Mouse (Mus musculus) CH12.LX (cell line): ENCODE measurements around the gene Pxmp4. TPM values are rescaled to one million over a fixed set of nuclear protein-coding genes. Genes with fewer than 3 reads are reported as not detected.

ENCODE experiments used
- DNase-seq: peaks from one replicate; pipeline ENCODE4 v3.0.0-alpha.2; 2013; ENCODE audit errors: extremely low read depth
- H3K27ac ChIP-seq: 2 replicates; pipeline ENCODE4 v1.5.1; 2012; ENCODE audit warnings: low read depth, mild to moderate bottlenecking, control low read depth, moderate library complexity; ENCODE audit not compliant: insufficient read depth
- H3K27me3 ChIP-seq: replicated peaks from 2 replicates; pipeline ENCODE3; 2012; ENCODE audit warnings: inconsistent platforms
- H3K36me3 ChIP-seq, 2 experiments: replicated peaks in 1 of 2; 2 replicates each; pipeline versions ENCODE3 to v1.6.1; 2012; ENCODE audit warnings: inconsistent platforms in 1 of 2, low read length in 1 of 2, mild to moderate bottlenecking in 1 of 2, mixed read lengths in 1 of 2, moderate library complexity in 1 of 2; ENCODE audit not compliant: control insufficient read depth in 1 of 2, insufficient read depth in 1 of 2
- H3K4me1 ChIP-seq, 2 experiments: 2 replicates each; pipeline ENCODE4 v1.6.1; 2012; ENCODE audit warnings: inconsistent platforms in 1 of 2, moderate library complexity in 1 of 2; ENCODE audit not compliant: insufficient read depth in 2 of 2, control insufficient read depth in 1 of 2
- H3K4me2 ChIP-seq: 2 replicates; pipeline ENCODE4 v1.6.1; 2012; ENCODE audit warnings: low read depth, mild to moderate bottlenecking, control low read depth; ENCODE audit not compliant: poor library complexity, insufficient read depth, severe bottlenecking
- H3K4me3 ChIP-seq, 3 experiments: fragments of 150-350 bp in 1 of 3; sonication (generic) in 1 of 3; replicated peaks in 1 of 3; 2 replicates each; pipeline versions ENCODE3 to v1.5.1; 2011 to 2012; ENCODE audit warnings: low read depth in 2 of 3, low read length in 2 of 3, mild to moderate bottlenecking in 2 of 3, moderate library complexity in 2 of 3, control low read depth in 1 of 3, improper control_type of control experiment in 1 of 3, inconsistent platforms in 1 of 3, mixed read lengths in 1 of 3; ENCODE audit not compliant: poor library complexity in 1 of 3
- H3K79me2 ChIP-seq: replicated peaks from 2 replicates; pipeline ENCODE4 v1.6.1; 2012; ENCODE audit warnings: mild to moderate bottlenecking, moderate library complexity; ENCODE audit not compliant: control insufficient read depth, poor library complexity, insufficient read depth, severe bottlenecking; ENCODE audit errors: extremely low read depth
- H3K9ac ChIP-seq: 2 replicates; pipeline ENCODE4 v1.6.1; 2012; ENCODE audit warnings: low read depth, mild to moderate bottlenecking, control low read depth, moderate library complexity; ENCODE audit not compliant: insufficient read depth
- H3K9me3 ChIP-seq: replicated peaks from 2 replicates; pipeline ENCODE3; 2012; ENCODE audit warnings: low read length, inconsistent platforms, mixed read lengths
- BHLHE40 ChIP-seq: IDR thresholded peaks from 2 replicates; pipeline ENCODE4 v1.6.1; 2011; ENCODE audit warnings: mild to moderate bottlenecking, low read depth, low read length, improper control_type of control experiment
- CTCF ChIP-seq, 2 experiments: IDR thresholded peaks in 1 of 2; conservative IDR thresholded peaks in 1 of 2; 2 replicates each; pipeline ENCODE4 v1.5.1; 2011 to 2012; ENCODE audit warnings: low read depth in 2 of 2, low read length in 2 of 2, improper control_type of control experiment in 1 of 2, inconsistent platforms in 1 of 2, mild to moderate bottlenecking in 1 of 2, moderate library complexity in 1 of 2
- E2F4 ChIP-seq: IDR thresholded peaks from 2 replicates; pipeline ENCODE4 v1.6.1; 2011; ENCODE audit warnings: low read depth, low read length, improper control_type of control experiment; ENCODE audit not compliant: insufficient replicate concordance
- ETS1 ChIP-seq: conservative IDR thresholded peaks from 2 replicates; pipeline ENCODE4 v1.6.1; 2012; ENCODE audit warnings: low read depth, mild to moderate bottlenecking, inconsistent platforms, low read length, improper control_type of control experiment, moderate library complexity
- JUND ChIP-seq: conservative IDR thresholded peaks from 2 replicates; pipeline ENCODE4 v1.6.1; 2011; ENCODE audit warnings: low read depth, low read length, improper control_type of control experiment
- KAT2A ChIP-seq: IDR thresholded peaks from 2 replicates; pipeline ENCODE4 v1.6.1; 2012; ENCODE audit warnings: low read length, improper control_type of control experiment, inconsistent platforms; ENCODE audit not compliant: insufficient replicate concordance
- MAX ChIP-seq: IDR thresholded peaks from 2 replicates; pipeline ENCODE4 v1.6.1; 2011; ENCODE audit warnings: low read length, improper control_type of control experiment
- MEF2A ChIP-seq: IDR thresholded peaks from 2 replicates; pipeline ENCODE4 v1.6.1; 2014; ENCODE audit warnings: low read depth, mild to moderate bottlenecking, inconsistent platforms, low read length, improper control_type of control experiment, borderline replicate concordance
- NELFE ChIP-seq: IDR thresholded peaks from 2 replicates; pipeline ENCODE4 v1.6.1; 2011; ENCODE audit warnings: low read depth, low read length, improper control_type of control experiment
- NRF1 ChIP-seq: IDR thresholded peaks from 2 replicates; pipeline ENCODE4 v1.6.1; 2014; ENCODE audit warnings: low read depth, mild to moderate bottlenecking, inconsistent platforms, low read length, improper control_type of control experiment, moderate library complexity
- RAD21 ChIP-seq: IDR thresholded peaks from 2 replicates; pipeline ENCODE4 v1.6.1; 2011; ENCODE audit warnings: low read depth, mild to moderate bottlenecking, low read length, improper control_type of control experiment, moderate library complexity
- RCOR1 ChIP-seq: conservative IDR thresholded peaks from 2 replicates; pipeline ENCODE4 v1.6.1; 2012; ENCODE audit warnings: low read depth, mild to moderate bottlenecking, inconsistent platforms, low read length, improper control_type of control experiment
- USF1 ChIP-seq: IDR thresholded peaks from 2 replicates; pipeline ENCODE4 v1.6.1; 2014; ENCODE audit warnings: low read depth, mild to moderate bottlenecking, inconsistent platforms, low read length, improper control_type of control experiment
- ZC3H11A ChIP-seq: IDR thresholded peaks from 2 replicates; pipeline ENCODE4 v1.6.1; 2012; ENCODE audit warnings: low read depth, mild to moderate bottlenecking, inconsistent platforms, low read length, improper control_type of control experiment
- ZMIZ1 ChIP-seq: IDR thresholded peaks from 2 replicates; pipeline ENCODE4 v1.6.1; 2012; ENCODE audit warnings: low read depth, mild to moderate bottlenecking, inconsistent platforms, low read length, improper control_type of control experiment
- dilution Hi-C: fragments of 300-500 bp; cut with MboI; formaldehyde crosslinking; loops from 2 replicates; pipeline ENCODE4 v1.14.3; 2020; ENCODE audit warnings: low sequenced_read_pairs; ENCODE audit not compliant: extremely low pct_unique_long_range_greater_than_20kb, extremely low pct_ligation_motif_present
- in situ Hi-C: fragments of 300-500 bp; cut with MboI; formaldehyde crosslinking; loops from 3 replicates; pipeline ENCODE4 v1.14.3; 2019; ENCODE audit warnings: low sequenced_read_pairs, low pct_ligation_motif_present, low pct_unique_long_range_greater_than_20kb, mixed read lengths
- polyA plus RNA-seq: library from polyadenylated mRNA; unstranded; fragments of >175 nt; gene quantifications from 2 replicates; pipeline ENCODE4 v1.2.1, GENCODE M21; 2012; ENCODE audit warnings: low read depth; ENCODE audit not compliant: insufficient read length
- total RNA-seq, 2 experiments: library from RNA; depleted of rRNA; stranded (reverse); fragments of 300-350 nt in 1 of 2; fragments of >200 nt in 1 of 2; gene quantifications; 2 replicates each; pipeline ENCODE4 v1.2.3; 2012 to 2014

Pxmp4 gene
- total and polyA plus RNA-seq, 3 experiments = 6.0 to 9.4 (median 7.6) TPM

DNA sequence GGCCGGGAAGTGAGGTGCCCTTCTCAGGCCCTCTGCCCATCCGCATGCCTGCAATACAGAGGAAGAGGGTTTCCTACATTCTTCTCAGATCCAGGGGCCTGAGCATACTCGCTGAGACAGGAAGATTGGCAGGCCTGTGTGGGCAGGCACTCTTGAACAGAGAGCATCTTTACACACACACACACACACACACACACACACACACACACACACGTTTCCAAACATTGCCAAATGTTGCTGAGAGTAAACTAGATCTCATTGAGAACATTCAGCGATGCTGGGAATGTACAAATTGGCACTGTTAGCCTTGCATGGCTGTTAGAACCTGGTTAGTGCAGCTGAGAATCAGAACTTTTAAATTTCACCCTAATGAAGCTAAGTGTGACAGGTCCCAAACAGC lies 27.0 kb upstream of the Pxmp4 start:
- dilution Hi-C loops (no loop called here), in situ Hi-C loops (no loop called here)
- Histone ChIP-seq H3K4me1 (no peaks in the 10 kb centered on the region), H3K9ac (no peak overlapping the region), H3K4me2 (no peak overlapping the region), H3K36me3 (peaks cover 0 to 65% of the 10 kb centered on the region in 2 experiments), H3K9me3 (no peaks in the 10 kb centered on the region), H3K27me3 (no peaks in the 10 kb centered on the region), H3K27ac (no peak overlapping the region), H3K4me3 (no peak overlapping the region), H3K79me2 (no peaks in the 10 kb centered on the region)
- DNase-seq = no peak
- TF ChIP-seq MEF2A (no peak), KAT2A (no peak), USF1 (no peak), RCOR1 (no peak), ZMIZ1 (no peak), MAX (no peak), E2F4 (no peak), ZC3H11A (no peak), NRF1 (no peak), NELFE (no peak), RAD21 (no peak), BHLHE40 (no peak)

DNA sequence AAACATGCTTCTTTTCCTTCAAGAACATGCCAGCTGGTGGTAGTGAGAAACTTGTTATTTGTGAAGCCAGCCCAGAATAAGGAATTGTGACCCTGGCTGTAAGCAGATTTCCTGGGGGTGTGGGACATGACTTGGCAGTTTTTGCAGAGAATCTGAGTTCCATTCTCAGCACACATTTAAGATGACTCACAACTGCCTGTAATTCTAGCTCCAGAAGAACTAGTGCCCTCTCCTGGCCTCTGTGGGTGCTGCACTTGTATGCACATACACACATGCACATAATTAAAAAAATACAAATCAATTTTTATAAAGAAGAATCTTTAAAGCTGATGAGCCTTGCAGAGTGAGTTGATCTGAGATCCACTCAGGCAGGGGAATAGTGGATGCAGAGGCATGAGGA lies 20.6 kb upstream of the Pxmp4 start:
- in situ Hi-C loops = no loop called here
- H3K4me1 ChIP-seq = no peaks in the 10 kb centered on the region
- no peaks in the 10 kb centered on the region for H3K79me2 ChIP-seq
- H3K4me2 ChIP-seq = no peak overlapping the region
- dilution Hi-C loops = no loop called here
- no peaks in the 10 kb centered on the region for H3K27me3 ChIP-seq
- peaks cover 5% of the 10 kb centered on the region for H3K9me3 ChIP-seq
- TF ChIP-seq JUND = no peak
- TF ChIP-seq ETS1 = no peak
- TF ChIP-seq MEF2A = no peak
- peak in 1 of 2 experiments; percentile 19; a peak in 1 of 4 replicates for TF ChIP-seq CTCF (conservative IDR thresholded peaks at IDR 0.05 in 1 of 2, IDR thresholded peaks at IDR 0.05 in 1 of 2; ENCODE audit: low read depth in 2 of 2, low read length in 2 of 2)
- peaks cover 0 to 47% of the 10 kb centered on the region in 2 experiments for H3K36me3 ChIP-seq
- no peak overlapping the region for H3K9ac ChIP-seq
- DNase-seq = no peak
- H3K27ac ChIP-seq = no peak overlapping the region
- H3K4me3 ChIP-seq = no peak overlapping the region
